Mouse (Mus musculus): ENCODE results near the gene Xlr3a. TPM values are rescaled to one million over a fixed set of nuclear protein-coding genes. Genes with fewer than 3 reads are reported as not detected.
"Not testable (repeated sequence)": the region's sequence is repeated elsewhere in the genome, so short reads cannot be mapped to it uniquely, and the experiment has no call there.

Gene Xlr3a
- 1.9 and 3.6 TPM in 2 replicates for polyA plus RNA-seq (2016; fragmentation: Nextera tagmentation; extraction: Ambion mirVana)

DNA sequence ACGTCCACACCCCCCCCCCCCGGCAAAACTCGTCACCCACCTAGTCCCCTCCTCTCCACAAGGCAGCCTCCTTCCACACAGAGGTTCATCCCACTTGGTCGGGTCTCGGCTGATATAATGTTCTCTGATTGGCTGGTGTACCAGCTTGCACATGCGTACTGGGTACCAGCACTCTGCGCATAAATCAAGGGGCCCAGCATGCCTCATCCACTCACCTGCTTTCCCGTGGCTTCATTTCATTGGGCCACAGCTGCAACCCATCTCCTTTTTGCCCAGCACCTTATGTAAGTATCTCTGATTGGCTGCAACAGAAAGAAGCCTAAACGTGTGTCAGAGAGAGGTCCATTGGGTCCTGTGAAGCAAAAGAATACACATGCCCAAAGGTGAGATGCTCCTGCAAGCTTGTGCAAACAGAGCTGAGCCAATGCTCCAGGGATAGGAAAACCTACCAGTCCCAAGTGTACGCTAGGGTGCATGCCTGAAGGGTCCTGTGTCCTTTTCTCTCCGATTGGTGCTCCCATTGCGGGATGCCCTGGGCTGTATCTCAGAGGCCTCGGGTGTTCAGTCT is at the start of gene Xlr3a:
Gene Xlr3a (minus strand): TSS at position 155 of the 568 bp plus-strand sequence.
- not testable (repeated sequence) for H3K4me3 ChIP-seq; H3K4me1 ChIP-seq; H3K36me3 ChIP-seq; H3K9ac ChIP-seq; H3K27me3 ChIP-seq; ATAC-seq (ENCODE audit: insufficient number of reproducible peaks, insufficient read depth, low FRiP score, low TSS enrichment); H3K9me3 ChIP-seq; H3K4me2 ChIP-seq (replicated peaks); H3K27ac ChIP-seq
- 72% methylated on average over 13 of the region's 13 CpGs for WGBS

DNA sequence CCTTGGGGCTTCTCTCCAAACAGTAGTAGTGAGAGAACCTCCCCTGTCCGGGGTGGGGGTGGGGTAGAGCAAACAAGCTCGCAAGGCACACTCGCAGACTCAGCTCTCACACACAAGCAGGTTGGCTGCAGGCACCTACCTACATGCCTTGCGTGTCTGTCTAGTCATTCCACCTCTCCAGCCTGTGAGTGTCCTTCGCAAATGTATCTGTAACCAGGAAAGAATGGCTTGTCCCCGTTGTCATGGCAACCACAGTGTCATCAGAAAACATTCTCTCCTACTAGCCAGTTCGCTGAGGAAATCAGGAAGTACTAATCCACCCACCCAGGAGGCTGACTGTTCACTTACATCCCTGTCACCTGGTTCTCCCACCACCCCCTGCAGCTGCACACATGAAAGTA is 46.3 kb upstream of the Xlr3a start:
- not testable (repeated sequence) for H3K9ac ChIP-seq; H3K27ac ChIP-seq; H3K4me2 ChIP-seq (replicated peaks); H3K27me3 ChIP-seq; ATAC-seq (ENCODE audit: insufficient number of reproducible peaks, insufficient read depth, low FRiP score, low TSS enrichment); H3K9me3 ChIP-seq; H3K36me3 ChIP-seq; H3K4me3 ChIP-seq; H3K4me1 ChIP-seq
- no CpG with 5 or more reads among the region's 7 CpGs for WGBS

DNA sequence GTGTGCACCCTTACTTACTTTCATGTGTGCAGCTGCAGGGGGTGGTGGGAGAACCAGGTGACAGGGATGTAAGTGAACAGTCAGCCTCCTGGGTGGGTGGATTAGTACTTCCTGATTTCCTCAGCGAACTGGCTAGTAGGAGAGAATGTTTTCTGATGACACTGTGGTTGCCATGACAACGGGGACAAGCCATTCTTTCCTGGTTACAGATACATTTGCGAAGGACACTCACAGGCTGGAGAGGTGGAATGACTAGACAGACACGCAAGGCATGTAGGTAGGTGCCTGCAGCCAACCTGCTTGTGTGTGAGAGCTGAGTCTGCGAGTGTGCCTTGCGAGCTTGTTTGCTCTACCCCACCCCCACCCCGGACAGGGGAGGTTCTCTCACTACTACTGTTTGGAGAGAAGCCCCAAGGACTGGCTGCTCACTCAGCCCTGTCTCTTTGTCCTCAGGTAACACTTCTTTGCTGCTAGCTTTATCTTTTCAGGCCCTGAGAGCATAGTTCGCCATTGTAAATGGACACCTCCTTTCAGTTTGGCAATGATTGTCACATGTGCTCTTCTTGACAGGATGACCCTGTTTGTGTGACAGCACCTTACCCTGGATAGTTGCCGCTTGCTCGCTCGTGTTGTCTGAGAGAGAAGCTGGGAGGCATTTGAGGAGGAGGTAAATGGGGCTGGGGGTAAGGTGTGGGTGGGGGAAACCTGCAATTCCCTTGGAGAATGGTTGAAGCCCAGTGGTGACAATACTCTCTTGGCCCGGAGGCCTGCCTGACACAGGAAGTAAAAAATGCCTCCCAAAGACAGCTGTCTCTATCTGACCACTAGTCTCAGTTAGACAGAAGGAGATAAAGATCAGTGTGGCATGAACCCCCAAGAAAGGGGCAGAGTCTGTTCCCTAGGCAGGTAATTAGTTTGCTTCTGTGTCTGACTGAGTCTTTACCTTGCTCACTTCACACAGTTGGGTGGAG is 26.2 kb upstream of the Xlr3a start:
- not testable (repeated sequence) for H3K9ac ChIP-seq; H3K9me3 ChIP-seq; H3K36me3 ChIP-seq; H3K4me1 ChIP-seq; ATAC-seq (ENCODE audit: insufficient number of reproducible peaks, insufficient read depth, low FRiP score, low TSS enrichment); H3K27ac ChIP-seq; H3K4me3 ChIP-seq; H3K27me3 ChIP-seq; H3K4me2 ChIP-seq (replicated peaks)
- WGBS, result no CpG with 5 or more reads among the region's 12 CpGs

DNA sequence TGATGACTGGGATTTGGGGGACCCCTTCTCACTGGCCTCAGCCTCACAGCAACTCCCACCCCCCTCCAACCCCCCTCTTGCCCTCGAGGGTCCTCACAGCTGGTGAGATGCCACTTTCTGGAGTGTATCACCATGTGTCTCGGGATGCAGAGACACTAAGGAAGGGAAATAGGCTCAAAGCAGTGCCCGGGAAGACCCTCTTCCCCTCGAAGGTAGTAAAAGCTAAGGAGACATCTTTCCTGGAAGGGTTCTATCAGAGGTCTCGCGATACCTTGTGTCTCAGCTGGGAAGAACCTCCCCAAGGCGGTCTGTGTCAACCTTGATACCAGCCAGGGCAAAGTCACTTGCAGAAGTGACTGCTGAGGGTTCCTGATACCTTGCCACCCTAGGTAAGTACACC is 19.9 kb upstream of the Xlr3a start, which contains the start of gene Gm14685:
Gene Gm14685 (plus strand): TSS at position 301 of the 400 bp plus-strand sequence.
- not testable (repeated sequence) for H3K36me3 ChIP-seq; H3K9me3 ChIP-seq; H3K4me3 ChIP-seq; H3K27me3 ChIP-seq; H3K4me1 ChIP-seq; H3K4me2 ChIP-seq (replicated peaks); H3K27ac ChIP-seq; ATAC-seq (ENCODE audit: insufficient number of reproducible peaks, insufficient read depth, low FRiP score, low TSS enrichment); H3K9ac ChIP-seq
- no CpG with 5 or more reads among the region's 7 CpGs for WGBS

- not testable (repeated sequence) for H3K9me3 ChIP-seq; H3K27ac ChIP-seq; H3K4me1 ChIP-seq; H3K4me2 ChIP-seq (replicated peaks); H3K36me3 ChIP-seq; H3K27me3 ChIP-seq; H3K9ac ChIP-seq; ATAC-seq (ENCODE audit: insufficient number of reproducible peaks, insufficient read depth, low FRiP score, low TSS enrichment); H3K4me3 ChIP-seq
- 80% methylated on average over 19 of the region's 19 CpGs for WGBS
These were observed 14.4 kb downstream of the Xlr3a start, which contains the start of gene Xlr4a for GRCm38 (mm10) chrX:73082267-73083055. Xlr4a (minus strand) TSS chrX:73082478.

GRCm38 (mm10) chrX:73066765-73067312 is 30.1 kb downstream of the Xlr3a start:
- 62% methylated on average over 2 of the region's 5 CpGs for WGBS
- not testable (repeated sequence) for H3K9ac ChIP-seq; H3K4me2 ChIP-seq (replicated peaks); H3K36me3 ChIP-seq; H3K27me3 ChIP-seq; H3K27ac ChIP-seq; H3K4me3 ChIP-seq; H3K4me1 ChIP-seq; ATAC-seq (ENCODE audit: insufficient number of reproducible peaks, insufficient read depth, low FRiP score, low TSS enrichment); H3K9me3 ChIP-seq

- Histone ChIP-seq H3K4me2 (replicated peaks) (peak within 1 kb of the TSS; percentile 47), H3K4me3 (peak within 1 kb of the TSS; percentile 23), H3K36me3 (no peaks in the 10 kb centered on the region), H3K27me3 (0 out of 2 replicates have a peak, but pooled peaks cover 8% of the 10 kb centered on the region), H3K9me3 (no peaks in the 10 kb centered on the region), H3K9ac (peak within 1 kb of the TSS; percentile 4; the same call in 1 of the 2 replicates), H3K4me1 (no peaks in the 10 kb centered on the region), H3K27ac (no peak within 1 kb of the TSS)
- no peak for ATAC-seq (ENCODE audit: insufficient number of reproducible peaks, insufficient read depth, low FRiP score, low TSS enrichment)
- WGBS, result 23% methylated on average over 7 of the region's 7 CpGs
These were observed 32.5 kb downstream of the Xlr3a start, which contains the start of gene Pnma3 for GRCm38 (mm10) chrX:73064415-73064793. Pnma3 (plus strand) TSS chrX:73064787.

GRCm38 (mm10) chrX:73063512-73064414 is 33.1 kb downstream of the Xlr3a start:
- H3K36me3 ChIP-seq, result no peaks in the 10 kb centered on the region
- WGBS, result 32% methylated on average over 24 of the region's 24 CpGs
- H3K9ac ChIP-seq, result peak overlapping the region; percentile 4; the same call in 1 of the 2 replicates
- peak overlapping the region; percentile 23 for H3K4me3 ChIP-seq
- 0 out of 2 replicates have a peak, but pooled peaks have one; percentile 56 for ATAC-seq (ENCODE audit: insufficient number of reproducible peaks, insufficient read depth, low FRiP score, low TSS enrichment)
- H3K27me3 ChIP-seq, result 0 out of 2 replicates have a peak, but pooled peaks cover 8% of the 10 kb centered on the region
- H3K27ac ChIP-seq, result no peak overlapping the region
- no peaks in the 10 kb centered on the region for H3K4me1 ChIP-seq
- peak overlapping the region; percentile 47 for H3K4me2 ChIP-seq (replicated peaks)
- H3K9me3 ChIP-seq, result no peaks in the 10 kb centered on the region

DNA sequence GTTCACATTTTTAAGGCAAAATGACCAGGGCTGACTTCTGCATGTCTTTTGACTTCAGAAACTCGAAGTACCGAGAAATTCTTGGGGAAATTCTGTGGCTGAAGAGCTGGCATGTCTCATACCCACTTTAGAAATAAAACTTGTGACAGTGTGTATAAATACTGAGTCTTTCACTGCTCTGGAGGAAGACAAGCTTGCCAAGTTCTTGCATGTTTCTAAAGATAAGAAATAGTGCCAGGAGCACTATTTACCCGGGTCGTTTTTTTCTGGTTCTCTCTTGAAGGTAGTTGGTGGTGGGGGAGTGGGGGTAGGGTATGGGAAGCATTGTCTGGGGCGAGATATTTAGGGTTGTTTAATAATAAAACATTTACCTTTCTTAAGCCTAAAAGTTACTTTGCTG is 34.6 kb downstream of the Xlr3a start:
- Histone ChIP-seq H3K9ac (no peak overlapping the region), H3K4me2 (replicated peaks) (no peak overlapping the region), H3K4me3 (no peak overlapping the region), H3K27ac (no peak overlapping the region), H3K9me3 (no peaks in the 10 kb centered on the region), H3K4me1 (no peaks in the 10 kb centered on the region), H3K36me3 (no peaks in the 10 kb centered on the region), H3K27me3 (0 out of 2 replicates have a peak, but pooled peaks cover 8% of the 10 kb centered on the region)
- ATAC-seq (ENCODE audit: insufficient number of reproducible peaks, insufficient read depth, low FRiP score, low TSS enrichment), result no peak
- 55% methylated on average over 5 of the region's 5 CpGs for WGBS

GRCm38 (mm10) chrX:73061528-73061927 is 35.4 kb downstream of the Xlr3a start:
- H3K27me3 ChIP-seq, result 0 out of 2 replicates have a peak, but pooled peaks cover 8% of the 10 kb centered on the region
- no peak overlapping the region for H3K27ac ChIP-seq
- H3K36me3 ChIP-seq, result no peaks in the 10 kb centered on the region
- WGBS, result 83% methylated on average over 1 of the region's 1 CpGs
- H3K9me3 ChIP-seq, result no peaks in the 10 kb centered on the region
- no peak overlapping the region for H3K4me3 ChIP-seq
- no peaks in the 10 kb centered on the region for H3K4me1 ChIP-seq
- ATAC-seq (ENCODE audit: insufficient number of reproducible peaks, insufficient read depth, low FRiP score, low TSS enrichment), result no peak
- no peak overlapping the region for H3K9ac ChIP-seq
- H3K4me2 ChIP-seq (replicated peaks), result no peak overlapping the region

Measured in embryonic facial prominence, embryonic 12.5 days (tissue).